Mouse (Mus musculus) spleen, adult 2 months (tissue): Measurements from ENCODE around the gene Pwp1.

Experiments used
- CTCF ChIP-seq: fragments of 200-500 bp; IDR thresholded peaks from 2 replicates; pipeline ENCODE4 v1.5.1; 2011; ENCODE audit warnings: mild to moderate bottlenecking, inconsistent platforms; ENCODE audit not compliant: insufficient read depth, insufficient read length, insufficient replicate concordance; ENCODE audit errors: extremely low read depth
- POLR2A ChIP-seq: fragments of 200-500 bp; IDR thresholded peaks from 2 replicates; pipeline ENCODE4 v1.6.1; 2011; ENCODE audit warnings: low read depth, low read length, inconsistent platforms

GRCm38 (mm10) chr10:85929208-85929591, 99.9 kb downstream of the Pwp1 start:
- no peak for TF ChIP-seq CTCF
- no peak for TF ChIP-seq POLR2A
